Mouse (Mus musculus) cerebellum, adult 2 months (tissue): ENCODE data around the gene Sall2.

ENCODE experiments used
- CTCF ChIP-seq: fragments of 200-500 bp; IDR thresholded peaks from 2 replicates; pipeline ENCODE4 v1.5.1; 2011; ENCODE audit warnings: low read depth, mild to moderate bottlenecking, control low read depth, low read length, moderate library complexity, borderline replicate concordance; ENCODE audit not compliant: insufficient read depth
- POLR2A ChIP-seq: fragments of 200-500 bp; IDR thresholded peaks from 2 replicates; pipeline ENCODE4 v1.6.1; 2011; ENCODE audit warnings: low read length, control low read depth, borderline replicate concordance; ENCODE audit not compliant: insufficient read depth

DNA sequence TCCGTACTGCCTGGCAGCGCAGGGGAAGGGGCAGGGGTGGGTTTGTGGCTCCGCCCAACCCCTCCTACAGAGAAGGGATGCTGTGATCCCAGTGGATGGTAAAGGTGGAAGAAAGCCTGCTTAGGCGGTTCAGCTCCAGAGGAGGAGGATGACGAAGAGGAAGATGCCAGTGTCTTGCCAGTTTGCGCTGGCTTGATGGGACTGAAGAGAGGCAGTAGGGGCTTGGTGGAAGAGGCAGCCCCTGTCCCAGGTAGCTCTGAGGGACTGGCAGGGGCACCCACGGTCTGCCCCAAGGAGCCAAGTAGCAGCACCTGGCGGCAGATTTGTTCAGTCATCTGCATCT, 13.8 kb downstream of the Sall2 start:
- TF ChIP-seq CTCF (no peak), POLR2A (no peak)
